Mouse (Mus musculus) ZHBTc4 (cell line): ENCODE measurements around the gene Akt1.
A peak's percentile ranks its signal among the peaks of the same experiment; 100 is the strongest.

Source experiments
- DNase-seq: peaks from one replicate; pipeline ENCODE4 v3.0.0-alpha.2; 2011; ENCODE audit warnings: low read depth, low spot score

Akt1 gene

GRCm38 (mm10) chr12:112627097-112627881 lies 47.4 kb downstream of the Akt1 start:
- DNase-seq = peak; percentile 65

GRCm38 (mm10) chr12:112626455-112626854 lies 48.2 kb downstream of the Akt1 start:
- no peak for DNase-seq

GRCm38 (mm10) chr12:112625700-112626099 lies 49.0 kb downstream of the Akt1 start:
- no peak for DNase-seq

- peak; percentile 75 for DNase-seq
These were observed 50.9 kb downstream of the Akt1 start for GRCm38 (mm10) chr12:112623742-112624141.

GRCm38 (mm10) chr12:112621900-112622299 lies 52.8 kb downstream of the Akt1 start:
- DNase-seq = no peak

GRCm38 (mm10) chr12:112620354-112621061 lies 54.2 kb downstream of the Akt1 start:
- no peak for DNase-seq

GRCm38 (mm10) chr12:112619686-112620353 lies 54.9 kb downstream of the Akt1 start, which contains the start of gene Adssl1:
Gene Adssl1 (plus strand): TSS chr12:112620045.
- peak; percentile 78 for DNase-seq

- DNase-seq = no peak
These were observed 55.6 kb downstream of the Akt1 start for GRCm38 (mm10) chr12:112618981-112619685.

- DNase-seq = peak; percentile 89
These were observed 56.7 kb downstream of the Akt1 start for GRCm38 (mm10) chr12:112617898-112618380.

- no peak for DNase-seq
These were observed 57.5 kb downstream of the Akt1 start for GRCm38 (mm10) chr12:112617184-112617583.

- no peak for DNase-seq
These were observed 58.0 kb downstream of the Akt1 start for GRCm38 (mm10) chr12:112616668-112617067.

GRCm38 (mm10) chr12:112609031-112609430 lies 65.7 kb downstream of the Akt1 start:
- DNase-seq = no peak

GRCm38 (mm10) chr12:112606998-112607397 lies 67.7 kb downstream of the Akt1 start:
- no peak for DNase-seq

GRCm38 (mm10) chr12:112605766-112606165 lies 68.9 kb downstream of the Akt1 start:
- peak; percentile 76 for DNase-seq

- peak; percentile 74 for DNase-seq
These were observed 69.7 kb downstream of the Akt1 start for GRCm38 (mm10) chr12:112604709-112605649.

- DNase-seq = no peak
These were observed 70.7 kb downstream of the Akt1 start for GRCm38 (mm10) chr12:112604022-112604421.
